Mouse (Mus musculus): ENCODE measurements at regions not wholly inside any gene's neighbourhood (a gene's known extent, or its start where the extent isn't known, plus 50 kb on each side); places are given as distances from the start of the nearest gene placed in this dataset.

GRCm38 (mm10) chr13:116056976-116057647 lies 252.4 kb downstream of the Isl1 start:
- TF ChIP-seq ZC3H11A (IDR thresholded peaks at IDR 0.05; ENCODE audit: borderline replicate concordance, low read depth, low read length) = no peak
- no peak for TF ChIP-seq MAFK (IDR thresholded peaks at IDR 0.05; ENCODE audit: insufficient read depth, low read depth, low read length)

Measured in ES-E14 (cell line).